Mouse (Mus musculus): Measurements from ENCODE around the gene Ankrd13a.

DNA sequence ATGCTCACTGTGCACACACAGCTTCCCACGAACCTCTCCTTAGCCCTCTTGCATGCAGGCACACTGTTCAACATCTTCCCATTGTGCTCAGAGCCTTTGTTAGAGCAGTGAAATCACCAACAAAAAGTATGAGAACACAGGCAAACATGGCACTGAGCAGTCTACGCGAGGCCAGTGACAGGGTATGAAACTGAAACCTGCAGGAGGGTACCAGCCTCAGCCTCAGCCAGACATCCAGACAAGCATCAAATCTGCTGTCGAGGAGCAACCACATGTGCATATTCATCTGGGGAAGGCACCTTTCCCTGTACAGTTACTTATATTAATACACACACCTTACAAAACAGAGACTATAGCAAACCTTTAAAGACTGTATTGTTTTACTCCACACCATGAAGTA is 27.6 kb upstream of the Ankrd13a start:
- TF ChIP-seq POLR2A (IDR thresholded peaks at IDR 0.05; ENCODE audit: extremely low read depth, insufficient read depth, low read length) (no peak), CTCF (IDR thresholded peaks at IDR 0.05; ENCODE audit: low read depth, low read length) (no peak)
